8 mouse cellular contexts compared by ENCODE assay signal in genomic region chr2:91263692-91264660, GRCm38 (mm10). TPM values are rescaled to one million over a fixed set of nuclear protein-coding genes. Genes with fewer than 3 reads are reported as not detected.
DNase-seq lines count a peak whose midpoint lies in the region; ATAC-seq and TF ChIP-seq lines count a peak whose summit lies in the region.

No protein-coding gene starts in this region.

- peaks cover 21% of the 10 kb centered on the region for H3K36me3 ChIP-seq in lung, postnatal 0 days (ENCODE audit: insufficient read depth, low read length)
- H3K36me3 ChIP-seq in limb, embryonic 13.5 days = peaks cover 68% of the 10 kb centered on the region
- H3K36me3 ChIP-seq in stomach, embryonic 14.5 days (ENCODE audit: control insufficient read depth, insufficient read depth, low read length) = peaks cover 49% of the 10 kb centered on the region

- TF ChIP-seq EP300 in lung, postnatal 0 days (IDR thresholded peaks at IDR 0.05) = no peak

- no peak for ATAC-seq in lung, postnatal 0 days
- no peak for ATAC-seq in limb, embryonic 13.5 days (ENCODE audit: low FRiP score, low read depth)
- ATAC-seq in stomach, embryonic 14.5 days (ENCODE audit: insufficient number of reproducible peaks, insufficient read depth, low FRiP score, low read depth) = no peak

- WGBS in lung, postnatal 0 days = 83% methylated on average over 17 of the region's 17 CpGs
- WGBS in lung, adult 2 months = 85% methylated on average over 17 of the region's 17 CpGs
- 86% methylated on average over 17 of the region's 17 CpGs for WGBS in limb, embryonic 13.5 days
- WGBS in stomach, embryonic 14.5 days = 84% methylated on average over 17 of the region's 17 CpGs

- H3K4me1 ChIP-seq in lung, postnatal 0 days (ENCODE audit: insufficient read depth, low read depth, low read length) = no peaks in the 10 kb centered on the region; the same call in 1 of the 2 replicates
- H3K4me1 ChIP-seq in lung, adult 2 months (ENCODE audit: control insufficient read depth, insufficient read depth, low read length) = peaks cover 2% of the 10 kb centered on the region
- peaks cover 20% of the 10 kb centered on the region for H3K4me1 ChIP-seq in limb, embryonic 13.5 days
- peaks cover 10% of the 10 kb centered on the region; the same call in 1 of the 2 replicates for H3K4me1 ChIP-seq in stomach, embryonic 14.5 days (ENCODE audit: control insufficient read depth, insufficient read depth, low read length)

- peak; percentile 53 for DNase-seq in adrenal gland, postnatal 14 days
- no peak for DNase-seq in adrenal gland, postnatal 36 days
- DNase-seq in lung, postnatal 0 days (ENCODE audit: low spot score) = no peak
- no peak for DNase-seq in lung, adult 2 months
- no peak for DNase-seq in frontal cortex, postnatal 25 days (ENCODE audit: low spot score in 2 of 2)
- no peak for DNase-seq in layer of hippocampus, adult 11-12 months (ENCODE audit: low spot score)

- no peak for TF ChIP-seq CTCF in lung, postnatal 0 days (IDR thresholded peaks at IDR 0.05)
- TF ChIP-seq CTCF in lung, adult 2 months (IDR thresholded peaks at IDR 0.05; ENCODE audit: insufficient read depth, low read length) = no peak

- H3K4me3 ChIP-seq in lung, postnatal 0 days (ENCODE audit: low read depth, low read length) = peak overlapping the region; percentile 81; the same call in 1 of the 2 replicates
- H3K4me3 ChIP-seq in lung, adult 2 months (replicated peaks; ENCODE audit: extremely low read depth, low read depth, low read length) = no peak overlapping the region
- H3K4me3 ChIP-seq in limb, embryonic 13.5 days = peak overlapping the region; percentile 85
- H3K4me3 ChIP-seq in stomach, embryonic 14.5 days (ENCODE audit: low read depth, low read length) = peak overlapping the region; percentile 87; the same call in 1 of the 2 replicates

- no peaks in the 10 kb centered on the region for H3K9me3 ChIP-seq in lung, postnatal 0 days (ENCODE audit: low read length)
- no peaks in the 10 kb centered on the region for H3K9me3 ChIP-seq in limb, embryonic 13.5 days
- no peaks in the 10 kb centered on the region for H3K9me3 ChIP-seq in stomach, embryonic 14.5 days (ENCODE audit: control insufficient read depth, low read depth, low read length)

- H3K4me2 ChIP-seq in lung, postnatal 0 days (replicated peaks; ENCODE audit: low read depth, low read length) = peak overlapping the region; percentile 85
- peak overlapping the region; percentile 86 for H3K4me2 ChIP-seq in limb, embryonic 13.5 days (replicated peaks)
- peak overlapping the region; percentile 58 for H3K4me2 ChIP-seq in stomach, embryonic 14.5 days (replicated peaks; ENCODE audit: low read depth, low read length)

- no peak for TF ChIP-seq POLR2A in lung, adult 2 months (IDR thresholded peaks at IDR 0.05; ENCODE audit: borderline replicate concordance, extremely low read depth, low read depth, low read length)

- H3K27me3 ChIP-seq in lung, postnatal 0 days (replicated peaks; ENCODE audit: insufficient read depth, low read length) = no peaks in the 10 kb centered on the region
- no peaks in the 10 kb centered on the region for H3K27me3 ChIP-seq in limb, embryonic 13.5 days
- no peaks in the 10 kb centered on the region for H3K27me3 ChIP-seq in stomach, embryonic 14.5 days (ENCODE audit: control insufficient read depth, insufficient read depth, low read length)

- H3K9ac ChIP-seq in lung, postnatal 0 days (replicated peaks; ENCODE audit: low read depth) = peak overlapping the region; percentile 98; the same call in 1 of the 2 replicates
- peak overlapping the region; percentile 93 for H3K9ac ChIP-seq in limb, embryonic 13.5 days
- peak overlapping the region; percentile 43 for H3K9ac ChIP-seq in stomach, embryonic 14.5 days (replicated peaks; ENCODE audit: low read depth, low read length)

- H3K27ac ChIP-seq in lung, postnatal 0 days (ENCODE audit: low read length) = peak overlapping the region; percentile 84
- H3K27ac ChIP-seq in limb, embryonic 13.5 days = peak overlapping the region; percentile 80; the same call in 1 of the 2 replicates
- peak overlapping the region; percentile 94 for H3K27ac ChIP-seq in stomach, embryonic 14.5 days (ENCODE audit: low read length)

RNA-seq across cellular contexts. Expression of gene Arfgap2, which starts 0.8 kb away (rescaled TPM):
- 82.6 and 83.6 TPM in 2 replicates for total RNA-seq in adrenal gland, postnatal 14 days (2021)
- 10 to 100 TPM; 88.2 to 94.6 TPM for total RNA-seq in adrenal gland, postnatal 36 days (2021)
- 57.4 and 64.0 TPM in 2 replicates for polyA plus RNA-seq in lung, postnatal 0 days (2015; fragmentation: Nextera tagmentation; extraction: Ambion mirVana)
- 29.1 and 44.4 TPM in 2 replicates for polyA plus RNA-seq in lung, adult 2 months (2012; rRNA removed)
- polyA plus RNA-seq in limb, embryonic 13.5 days (2015; fragmentation: Nextera tagmentation; extraction: Ambion mirVana) = 89.0 and 91.6 TPM in 2 replicates
- polyA plus RNA-seq in stomach, embryonic 14.5 days (2014; fragmentation: Nextera tagmentation; extraction: Ambion mirVana) = 65.1 and 75.7 TPM in 2 replicates

RNA-seq across cellular contexts. Expression of gene Pacsin3, which starts 8.2 kb away (rescaled TPM):
- 55.2 and 61.7 TPM in 2 replicates for total RNA-seq in adrenal gland, postnatal 14 days (2021)
- 100 to 1,000 TPM in 1 of 2 experiments, 10 to 100 TPM in 1; 52.8 to 124 TPM for total RNA-seq in adrenal gland, postnatal 36 days (2021)
- 31.5 and 34.6 TPM in 2 replicates for polyA plus RNA-seq in lung, postnatal 0 days (2015; fragmentation: Nextera tagmentation; extraction: Ambion mirVana)
- polyA plus RNA-seq in lung, adult 2 months (2012; rRNA removed) = 27.7 and 55.1 TPM in 2 replicates
- polyA plus RNA-seq in limb, embryonic 13.5 days (2015; fragmentation: Nextera tagmentation; extraction: Ambion mirVana) = 44.8 and 47.4 TPM in 2 replicates
- 40.9 and 44.4 TPM in 2 replicates for polyA plus RNA-seq in stomach, embryonic 14.5 days (2014; fragmentation: Nextera tagmentation; extraction: Ambion mirVana)

RNA-seq across cellular contexts. Expression of gene Ddb2, which starts 27.2 kb away (rescaled TPM):
- 10.0 and 12.1 TPM in 2 replicates for total RNA-seq in adrenal gland, postnatal 14 days (2021)
- 10 to 100 TPM in 1 of 2 experiments, 1 to 10 TPM in 1; 8.8 to 10.5 TPM for total RNA-seq in adrenal gland, postnatal 36 days (2021)
- 13.6 and 14.1 TPM in 2 replicates for polyA plus RNA-seq in lung, postnatal 0 days (2015; fragmentation: Nextera tagmentation; extraction: Ambion mirVana)
- polyA plus RNA-seq in lung, adult 2 months (2012; rRNA removed) = 11.8 and 13.9 TPM in 2 replicates
- polyA plus RNA-seq in limb, embryonic 13.5 days (2015; fragmentation: Nextera tagmentation; extraction: Ambion mirVana) = 23.6 and 26.7 TPM in 2 replicates
- 19.9 and 22.7 TPM in 2 replicates for polyA plus RNA-seq in stomach, embryonic 14.5 days (2014; fragmentation: Nextera tagmentation; extraction: Ambion mirVana)

Comparison
In these comparisons a context has a peak if more than half of its experiments do, and no peak if none do; other contexts are left out.
1. H3K9ac ChIP-seq: peak in every context shown above with its lines; median percentile 98 in lung, postnatal 0 days; 93 in limb, embryonic 13.5 days; 43 in stomach, embryonic 14.5 days.